Mouse (Mus musculus): ENCODE data around the gene Peak1. TPM values are rescaled to one million over a fixed set of nuclear protein-coding genes. Genes with fewer than 3 reads are reported as not detected.

The Peak1 gene
- polyA plus RNA-seq, 1 experiment, result 8.2 TPM

DNA sequence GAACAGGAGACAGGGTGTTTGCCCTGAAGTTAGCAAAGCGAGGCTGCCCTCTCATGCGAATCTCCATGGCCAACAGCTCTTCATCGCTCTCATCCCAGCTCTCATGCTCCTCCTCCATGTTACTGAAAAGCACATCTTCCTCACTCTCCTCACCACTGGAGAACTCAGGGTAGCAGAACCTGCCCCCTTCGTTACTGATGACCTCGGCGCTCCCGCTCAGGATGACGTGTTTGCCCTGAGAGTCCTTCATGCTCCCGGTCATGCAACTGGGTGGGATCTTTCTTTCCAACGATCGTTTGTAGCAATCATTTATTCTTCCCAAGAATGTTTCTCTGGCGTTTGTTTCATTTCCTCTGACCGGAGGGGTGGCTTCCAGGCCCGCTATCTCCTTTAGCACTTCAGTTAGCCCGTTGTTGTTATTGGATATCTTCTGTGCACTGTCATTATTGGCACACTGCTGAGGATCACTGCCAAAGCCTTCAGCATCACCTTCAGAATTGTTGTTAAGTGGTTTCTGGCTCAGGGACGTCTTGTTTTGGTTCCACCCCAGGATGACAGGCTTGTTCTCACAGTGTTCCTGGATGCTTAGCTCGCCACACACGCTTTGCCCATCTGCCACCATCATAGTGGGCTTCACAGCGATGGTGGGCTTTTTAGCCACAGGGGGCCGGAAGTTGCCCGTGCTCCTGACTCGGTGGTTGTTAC is 157.9 kb downstream of the Peak1 start:
- Histone ChIP-seq H3K4me3 (ENCODE audit: extremely low read depth, insufficient read depth, insufficient read length) (no peak overlapping the region), H3K4me1 (ENCODE audit: control insufficient read depth, insufficient read depth, insufficient read length) (peaks cover 4% of the 10 kb centered on the region; the same call in 1 of the 2 replicates), H3K36me3 (ENCODE audit: control insufficient read depth, insufficient read depth, low read length) (peaks cover 3% of the 10 kb centered on the region; the same call in 1 of the 2 replicates), H3K27ac (ENCODE audit: insufficient read depth, low read length) (no peak overlapping the region), H3K27me3 (ENCODE audit: control insufficient read depth, insufficient read depth, low read length) (no peaks in the 10 kb centered on the region)
- DNase-seq (ENCODE audit: low read depth in 1 of 2, low spot score in 2 of 2), result no peak
- no peak for TF ChIP-seq CTCF (IDR thresholded peaks at IDR 0.05; ENCODE audit: extremely low read depth, insufficient read depth, insufficient read length, insufficient replicate concordance)
- WGBS, result 85% methylated on average over 22 of the region's 22 CpGs

DNA sequence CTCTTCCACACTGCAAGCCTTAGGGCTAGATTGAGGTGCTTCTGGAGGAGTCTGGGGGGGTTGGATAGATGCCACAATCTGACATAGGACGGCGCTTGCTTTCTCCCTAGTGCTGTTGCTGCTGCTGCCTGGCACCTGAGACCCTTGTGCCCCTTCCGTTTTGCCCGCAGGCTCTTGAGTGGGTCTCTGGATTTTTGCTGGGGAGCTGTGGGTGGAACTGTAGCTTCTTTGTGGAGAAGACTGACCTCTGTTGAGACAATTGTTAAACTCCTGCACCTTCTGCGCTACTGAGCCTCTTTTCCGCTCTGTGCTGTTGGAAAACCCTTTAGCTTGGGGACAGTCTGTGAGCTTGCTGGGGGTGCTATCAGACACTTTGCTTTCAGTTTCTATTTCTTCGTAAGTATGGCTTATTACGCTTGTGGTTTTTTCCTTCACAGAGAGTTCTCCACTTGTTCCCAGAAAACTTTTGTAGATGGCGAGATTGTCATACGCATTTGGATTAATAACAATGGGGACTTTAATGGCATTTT is 159.5 kb downstream of the Peak1 start:
- TF ChIP-seq CTCF (IDR thresholded peaks at IDR 0.05; ENCODE audit: extremely low read depth, insufficient read depth, insufficient read length, insufficient replicate concordance), result no peak
- H3K4me1 ChIP-seq (ENCODE audit: control insufficient read depth, insufficient read depth, insufficient read length), result no peaks in the 10 kb centered on the region
- WGBS, result 67% methylated on average over 10 of the region's 10 CpGs
- H3K27me3 ChIP-seq (ENCODE audit: control insufficient read depth, insufficient read depth, low read length), result no peaks in the 10 kb centered on the region
- no peak for DNase-seq (ENCODE audit: low read depth in 1 of 2, low spot score in 2 of 2)
- H3K27ac ChIP-seq (ENCODE audit: insufficient read depth, low read length), result peak overlapping the region; percentile 28; the same call in 1 of the 2 replicates
- peak overlapping the region; percentile 13; the same call in 1 of the 2 replicates for H3K4me3 ChIP-seq (ENCODE audit: extremely low read depth, insufficient read depth, insufficient read length)
- H3K36me3 ChIP-seq (ENCODE audit: control insufficient read depth, insufficient read depth, low read length), result peaks cover 3% of the 10 kb centered on the region; the same call in 1 of the 2 replicates

DNA sequence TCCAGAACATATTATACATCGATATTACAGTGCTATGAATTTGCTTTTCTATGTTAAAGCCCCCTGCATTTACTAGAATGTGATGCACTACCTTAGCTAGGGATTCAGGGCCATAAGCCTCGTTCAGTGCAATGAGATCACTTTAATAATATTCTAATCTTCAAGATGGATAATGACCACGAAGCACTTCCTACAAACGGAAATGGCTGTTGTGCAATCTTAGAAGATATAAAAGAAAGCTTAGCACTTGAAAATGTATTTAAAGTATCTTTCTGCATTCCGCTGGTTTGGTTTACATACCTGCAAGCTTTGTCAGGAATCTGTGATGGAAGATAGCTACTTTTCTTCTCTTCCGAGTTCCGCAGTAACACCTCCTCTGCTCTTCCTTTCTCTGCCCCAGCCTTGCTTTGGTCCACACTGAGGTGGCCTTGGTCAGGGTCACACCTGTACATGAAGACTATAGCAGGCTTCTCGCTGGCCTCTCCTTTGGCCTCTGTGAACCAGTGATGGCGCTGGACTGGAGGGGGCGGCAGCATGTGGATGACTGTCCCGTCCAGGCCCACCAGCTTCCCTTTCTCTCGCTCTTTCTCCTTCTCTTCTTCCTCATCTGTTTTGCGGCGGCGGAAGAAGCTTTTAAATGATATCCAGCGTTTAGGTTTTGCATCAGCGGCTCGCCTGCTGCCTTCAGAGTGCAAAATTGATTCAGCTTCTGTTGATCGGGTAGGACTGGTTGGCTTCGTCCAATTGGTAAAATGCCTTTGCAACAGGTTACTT is 160.5 kb downstream of the Peak1 start:
- Histone ChIP-seq H3K27ac (ENCODE audit: insufficient read depth, low read length) (no peak overlapping the region), H3K36me3 (ENCODE audit: control insufficient read depth, insufficient read depth, low read length) (peaks cover 3% of the 10 kb centered on the region; the same call in 1 of the 2 replicates), H3K27me3 (ENCODE audit: control insufficient read depth, insufficient read depth, low read length) (no peaks in the 10 kb centered on the region), H3K4me3 (ENCODE audit: extremely low read depth, insufficient read depth, insufficient read length) (no peak overlapping the region), H3K4me1 (ENCODE audit: control insufficient read depth, insufficient read depth, insufficient read length) (no peaks in the 10 kb centered on the region)
- WGBS, result 86% methylated on average over 20 of the region's 20 CpGs
- TF ChIP-seq CTCF (IDR thresholded peaks at IDR 0.05; ENCODE audit: extremely low read depth, insufficient read depth, insufficient read length, insufficient replicate concordance) (no peak), POLR2A (IDR thresholded peaks at IDR 0.05; ENCODE audit: low read depth, low read length) (no peak)
- no peak for DNase-seq (ENCODE audit: low read depth in 1 of 2, low spot score in 2 of 2)

DNA sequence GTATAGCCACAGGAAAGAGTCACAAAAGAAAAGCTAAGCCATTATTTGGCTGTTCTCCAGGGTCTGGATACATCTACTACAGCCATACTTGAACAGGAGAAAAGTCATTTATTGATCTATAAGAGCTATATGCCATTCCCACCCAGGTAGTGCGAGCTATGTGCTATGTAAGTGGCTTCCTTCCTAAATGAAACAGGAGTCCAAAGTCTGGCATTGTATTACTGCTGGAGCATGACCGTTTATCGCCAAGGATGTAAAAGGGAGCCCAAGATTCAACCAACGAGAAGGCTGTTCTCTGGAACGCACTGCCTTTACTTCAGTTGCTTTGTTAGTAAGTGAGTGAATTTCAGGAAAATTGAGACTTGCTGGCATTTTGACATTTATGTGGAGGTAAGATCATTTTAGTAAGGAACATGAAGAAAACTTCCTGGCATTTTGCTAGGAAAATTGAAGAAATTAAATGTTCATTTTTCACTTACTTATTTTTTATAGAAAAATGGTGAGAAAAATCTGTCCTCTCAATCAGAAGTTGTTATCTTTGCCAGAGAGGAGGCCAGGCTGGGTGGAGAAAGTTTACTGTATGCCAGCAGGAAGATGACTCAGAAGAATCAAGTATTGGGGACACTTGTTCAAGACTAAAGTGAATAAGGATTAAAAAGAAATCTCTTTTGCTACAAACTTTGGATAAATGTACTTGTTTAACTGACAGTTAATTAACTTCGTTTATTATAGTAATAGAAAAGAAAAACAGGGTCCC is 162.0 kb downstream of the Peak1 start:
- TF ChIP-seq CTCF (IDR thresholded peaks at IDR 0.05; ENCODE audit: extremely low read depth, insufficient read depth, insufficient read length, insufficient replicate concordance) (no peak), POLR2A (IDR thresholded peaks at IDR 0.05; ENCODE audit: low read depth, low read length) (no peak)
- WGBS, result 91% methylated on average over 6 of the region's 6 CpGs
- peaks cover 3% of the 10 kb centered on the region; the same call in 1 of the 2 replicates for H3K36me3 ChIP-seq (ENCODE audit: control insufficient read depth, insufficient read depth, low read length)
- no peak for DNase-seq (ENCODE audit: low read depth in 1 of 2, low spot score in 2 of 2)
- H3K27ac ChIP-seq (ENCODE audit: insufficient read depth, low read length), result no peak overlapping the region
- H3K27me3 ChIP-seq (ENCODE audit: control insufficient read depth, insufficient read depth, low read length), result no peaks in the 10 kb centered on the region
- H3K4me3 ChIP-seq (ENCODE audit: extremely low read depth, insufficient read depth, insufficient read length), result no peak overlapping the region
- no peaks in the 10 kb centered on the region for H3K4me1 ChIP-seq (ENCODE audit: control insufficient read depth, insufficient read depth, insufficient read length)

DNA sequence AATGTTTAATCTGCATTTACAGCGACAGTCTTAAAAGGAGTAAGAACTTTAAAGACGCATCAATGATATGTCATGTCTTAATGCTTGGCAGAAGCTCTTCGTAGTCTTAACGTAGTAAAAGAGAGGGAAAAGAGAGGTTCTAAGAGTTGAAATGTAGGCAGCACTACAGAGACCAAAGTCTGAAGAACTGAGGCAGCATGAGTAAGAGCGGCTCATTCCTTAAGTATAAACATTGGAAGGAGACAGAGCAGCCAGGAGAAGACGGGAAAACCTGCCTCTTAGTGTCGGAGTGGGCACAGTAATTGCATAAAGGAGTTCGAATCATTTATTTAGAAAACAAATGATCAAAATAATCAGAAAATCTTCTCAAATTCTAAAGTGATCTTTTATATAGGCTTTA is 173.5 kb downstream of the Peak1 start:
- Histone ChIP-seq H3K36me3 (ENCODE audit: control insufficient read depth, insufficient read depth, low read length) (peaks cover 5% of the 10 kb centered on the region; the same call in 1 of the 2 replicates), H3K27me3 (ENCODE audit: control insufficient read depth, insufficient read depth, low read length) (no peaks in the 10 kb centered on the region), H3K27ac (ENCODE audit: insufficient read depth, low read length) (no peak overlapping the region), H3K4me1 (ENCODE audit: control insufficient read depth, insufficient read depth, insufficient read length) (no peaks in the 10 kb centered on the region), H3K4me3 (ENCODE audit: extremely low read depth, insufficient read depth, insufficient read length) (no peak overlapping the region)
- DNase-seq (ENCODE audit: low read depth in 1 of 2, low spot score in 2 of 2), result no peak
- TF ChIP-seq POLR2A (IDR thresholded peaks at IDR 0.05; ENCODE audit: low read depth, low read length), result no peak
- TF ChIP-seq CTCF (IDR thresholded peaks at IDR 0.05; ENCODE audit: extremely low read depth, insufficient read depth, insufficient read length, insufficient replicate concordance), result no peak
- WGBS, result 95% methylated on average over 8 of the region's 8 CpGs

DNA sequence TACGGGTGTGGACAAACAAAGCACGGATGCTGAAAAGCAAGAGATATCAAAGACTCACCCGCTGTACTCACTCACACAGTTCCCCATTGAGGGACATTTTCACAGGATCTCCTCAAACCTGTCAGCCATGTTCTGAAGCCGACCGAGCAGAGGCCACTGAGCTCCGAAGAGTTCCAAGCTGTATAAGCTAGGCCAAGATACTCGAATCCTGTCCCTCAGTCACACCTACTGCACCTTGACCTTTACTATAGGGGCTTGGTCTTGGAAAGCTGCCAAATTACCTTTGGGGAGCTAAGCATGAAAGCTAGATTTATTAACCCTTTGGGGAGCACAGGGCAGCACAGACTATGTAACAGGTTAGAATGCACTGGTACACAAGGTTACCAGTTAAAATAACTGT is 174.0 kb downstream of the Peak1 start:
- TF ChIP-seq CTCF (IDR thresholded peaks at IDR 0.05; ENCODE audit: extremely low read depth, insufficient read depth, insufficient read length, insufficient replicate concordance) (no peak), POLR2A (IDR thresholded peaks at IDR 0.05; ENCODE audit: low read depth, low read length) (no peak)
- 95% methylated on average over 7 of the region's 7 CpGs for WGBS

More for the DNA sequence above, 174.0 kb downstream of the Peak1 start:
- no peak overlapping the region for H3K4me3 ChIP-seq (ENCODE audit: extremely low read depth, insufficient read depth, insufficient read length)
- no peak for DNase-seq (ENCODE audit: low read depth in 1 of 2, low spot score in 2 of 2)
- H3K36me3 ChIP-seq (ENCODE audit: control insufficient read depth, insufficient read depth, low read length), result peaks cover 5% of the 10 kb centered on the region; the same call in 1 of the 2 replicates
- H3K27me3 ChIP-seq (ENCODE audit: control insufficient read depth, insufficient read depth, low read length), result no peaks in the 10 kb centered on the region
- H3K4me1 ChIP-seq (ENCODE audit: control insufficient read depth, insufficient read depth, insufficient read length), result no peaks in the 10 kb centered on the region
- H3K27ac ChIP-seq (ENCODE audit: insufficient read depth, low read length), result no peak overlapping the region
